Mouse (Mus musculus) cerebellum, adult 11-12 months (tissue): ENCODE measurements around the gene Plod1.

ENCODE experiments used
- DNase-seq: peaks from one replicate; pipeline ENCODE4 v3.0.0; 2022

The Plod1 gene

GRCm38 (mm10) chr4:147937486-147937885 is 919 bp upstream of the Plod1 start:
- DNase-seq = no peak

GRCm38 (mm10) chr4:147937021-147937420 is 454 bp upstream of the Plod1 start:
- no peak for DNase-seq

GRCm38 (mm10) chr4:147935904-147936303 is 663 bp downstream of the Plod1 start:
- no peak for DNase-seq

GRCm38 (mm10) chr4:147934611-147935010 is 2.0 kb downstream of the Plod1 start:
- no peak for DNase-seq

GRCm38 (mm10) chr4:147934134-147934533 is 2.4 kb downstream of the Plod1 start:
- DNase-seq = no peak

GRCm38 (mm10) chr4:147930946-147931345 is 5.6 kb downstream of the Plod1 start:
- no peak for DNase-seq

GRCm38 (mm10) chr4:147928540-147928939 is 8.0 kb downstream of the Plod1 start:
- no peak for DNase-seq

GRCm38 (mm10) chr4:147928136-147928535 is 8.4 kb downstream of the Plod1 start:
- no peak for DNase-seq

GRCm38 (mm10) chr4:147927705-147928104 is 8.9 kb downstream of the Plod1 start:
- no peak for DNase-seq

- DNase-seq = no peak
Measured at GRCm38 (mm10) chr4:147922341-147922740, 14.2 kb downstream of the Plod1 start.

GRCm38 (mm10) chr4:147920973-147921372 is 15.6 kb downstream of the Plod1 start:
- no peak for DNase-seq

- no peak for DNase-seq
Measured at GRCm38 (mm10) chr4:147918459-147919121, 18.0 kb downstream of the Plod1 start.

GRCm38 (mm10) chr4:147909486-147909885 is 27.1 kb downstream of the Plod1 start:
- no peak for DNase-seq

- peak; percentile 48 for DNase-seq
Measured at GRCm38 (mm10) chr4:147906230-147906629, 30.3 kb downstream of the Plod1 start.

GRCm38 (mm10) chr4:147905090-147905659 is 31.4 kb downstream of the Plod1 start:
- DNase-seq = peak; percentile 64

GRCm38 (mm10) chr4:147904313-147905089 is 32.1 kb downstream of the Plod1 start, which contains the start of gene Mfn2:
Gene Mfn2, minus strand, starts transcription at chr4:147904704.
- DNase-seq = peak; percentile 92

GRCm38 (mm10) chr4:147903601-147904000 is 33.0 kb downstream of the Plod1 start:
- no peak for DNase-seq

GRCm38 (mm10) chr4:147902906-147903500 is 33.6 kb downstream of the Plod1 start:
- DNase-seq = no peak

- no peak for DNase-seq
Measured at GRCm38 (mm10) chr4:147900452-147900851, 36.1 kb downstream of the Plod1 start.

- DNase-seq = no peak
Measured at GRCm38 (mm10) chr4:147897348-147897747, 39.2 kb downstream of the Plod1 start.

GRCm38 (mm10) chr4:147896411-147896810 is 40.2 kb downstream of the Plod1 start:
- no peak for DNase-seq

- no peak for DNase-seq
Measured at GRCm38 (mm10) chr4:147895815-147896330, 40.7 kb downstream of the Plod1 start.

GRCm38 (mm10) chr4:147890341-147890740 is 46.2 kb downstream of the Plod1 start:
- DNase-seq = no peak
